Mouse (Mus musculus) hindlimb bud, embryonic 11.5 days (tissue): ENCODE measurements around the gene 2610008E11Rik.
"Not testable (repeated sequence)": the region's sequence is repeated elsewhere in the genome, so short reads cannot be mapped to it uniquely, and the experiment has no call there.

Source experiments
- DNase-seq: peaks from one replicate; pipeline ENCODE4 v3.0.0-alpha.2; 2012; ENCODE audit warnings: low read depth, low spot score; ENCODE audit errors: extremely low spot score

The 2610008E11Rik gene

DNA sequence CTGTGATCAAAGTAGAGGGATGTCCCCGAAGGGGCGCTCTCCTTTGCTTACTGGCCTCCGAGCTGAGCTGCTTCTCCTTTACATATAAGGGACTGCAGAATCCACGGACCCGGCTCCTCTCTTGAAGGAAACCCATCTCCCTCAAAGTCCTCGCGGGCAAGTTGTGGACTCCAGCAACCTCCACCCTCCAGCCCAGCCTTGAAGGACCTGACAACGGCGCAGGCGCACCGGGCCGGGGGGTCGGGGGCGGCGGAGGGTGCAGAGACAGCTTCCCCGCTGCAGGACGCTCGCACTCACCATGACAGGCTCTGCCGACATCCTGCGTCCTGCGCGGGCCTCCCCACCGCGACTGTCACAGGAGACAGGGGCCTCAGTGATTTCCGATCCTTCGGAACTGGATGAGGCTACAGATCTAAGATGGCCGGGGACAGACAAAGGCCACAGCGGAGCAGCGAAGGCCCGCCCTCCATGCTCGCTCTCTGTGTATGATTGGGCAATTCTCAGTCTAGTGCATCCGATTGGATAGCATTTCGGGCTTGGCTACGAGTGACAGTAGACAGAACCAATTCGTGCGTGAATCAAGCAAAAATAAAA is at the start of gene 2610008E11Rik:
Gene 2610008E11Rik (minus strand): TSS at position 440 of the 594 bp plus-strand sequence.
- DNase-seq: peak; percentile 92

DNA sequence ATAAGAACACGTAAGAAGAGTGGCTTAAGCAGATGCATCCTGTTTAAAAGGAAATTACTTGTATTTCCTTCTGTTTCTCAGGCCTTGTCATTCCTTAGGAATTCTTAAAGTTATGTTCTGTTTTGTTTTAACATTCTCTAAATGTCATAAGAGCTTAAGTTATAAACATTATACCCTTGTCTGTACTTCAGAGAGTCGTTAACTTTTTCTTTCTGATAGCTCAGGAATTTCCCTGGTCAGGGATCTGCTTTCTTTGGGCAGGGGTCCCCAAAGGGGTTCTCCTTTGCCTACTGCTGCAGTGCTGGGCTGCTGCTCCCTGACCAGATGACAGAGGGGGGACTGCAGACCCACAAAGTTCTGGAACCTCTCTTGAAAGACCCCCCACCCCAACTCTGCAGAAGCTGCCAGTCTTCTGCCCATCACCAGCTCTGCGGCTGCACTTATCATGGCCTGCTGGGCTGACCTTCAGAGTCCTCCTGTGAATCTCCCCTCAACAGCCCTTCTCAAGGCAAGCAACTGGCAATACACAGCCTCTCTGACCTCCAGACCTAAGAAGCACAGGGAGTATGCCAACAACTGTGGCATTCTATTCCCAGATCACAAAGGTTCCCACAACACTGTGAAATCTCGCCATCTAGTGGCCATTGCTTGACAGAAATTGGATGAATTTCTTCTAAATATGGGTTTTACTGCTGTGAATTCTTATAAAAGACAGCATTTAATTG is 18.9 kb upstream of the 2610008E11Rik start:
- DNase-seq: peak; percentile 71

DNA sequence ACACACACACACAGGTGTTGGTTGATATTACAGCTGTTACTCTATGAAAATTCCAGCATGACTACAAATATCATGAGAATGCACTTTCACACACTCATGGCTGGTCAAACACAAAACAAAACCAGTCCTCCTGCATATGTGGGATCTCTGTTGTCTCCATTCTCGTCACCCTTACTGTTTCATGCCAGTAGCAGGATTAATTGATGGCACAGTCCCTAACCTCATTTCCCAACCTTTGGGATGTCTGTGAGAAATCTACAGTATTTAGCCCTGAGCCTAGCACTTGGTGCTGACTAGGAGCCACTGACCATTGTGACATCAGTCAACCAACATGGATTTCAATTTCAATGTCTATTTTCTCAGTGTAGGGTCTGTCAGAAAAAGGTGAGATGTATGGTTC is 17.7 kb upstream of the 2610008E11Rik start:
- DNase-seq: no peak

DNA sequence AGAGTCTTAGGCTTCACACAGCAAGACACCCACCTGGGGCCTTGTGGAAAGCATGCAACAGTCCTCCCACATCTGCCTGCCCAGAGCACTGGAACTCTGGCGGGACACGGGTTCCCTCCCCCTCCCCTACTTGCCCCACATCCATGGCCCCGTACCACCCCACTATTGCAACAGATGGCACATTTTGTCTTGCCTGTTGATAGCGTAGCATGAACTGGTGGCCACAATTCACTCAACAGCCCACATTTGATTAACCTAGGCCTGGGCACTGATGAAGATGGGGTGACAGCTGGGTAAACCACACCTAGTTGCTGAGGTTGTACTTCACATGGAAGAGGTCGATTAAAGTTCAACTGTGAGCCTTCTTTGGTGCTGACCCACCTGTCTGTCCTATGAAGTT is 13.1 kb upstream of the 2610008E11Rik start:
- no peak for DNase-seq

DNA sequence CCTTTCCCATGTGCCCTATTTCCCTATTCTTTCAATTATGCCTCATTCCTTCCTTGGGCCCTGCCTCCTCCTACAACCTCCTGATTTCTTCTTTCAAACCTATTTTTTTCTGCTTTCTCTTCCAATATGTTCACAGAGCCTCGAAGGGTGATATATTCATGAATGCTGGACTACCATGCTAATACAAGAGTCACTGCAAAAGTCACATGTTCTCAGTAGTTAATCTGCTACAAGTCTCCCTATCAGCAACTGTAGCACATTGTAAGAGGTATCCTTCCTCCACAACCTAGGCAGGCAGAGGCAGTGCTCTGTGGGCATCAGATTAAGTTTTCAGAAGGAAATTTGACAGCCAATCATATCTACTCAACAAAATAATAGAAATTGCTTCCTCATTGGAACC is 11.8 kb upstream of the 2610008E11Rik start:
- DNase-seq: no peak

DNA sequence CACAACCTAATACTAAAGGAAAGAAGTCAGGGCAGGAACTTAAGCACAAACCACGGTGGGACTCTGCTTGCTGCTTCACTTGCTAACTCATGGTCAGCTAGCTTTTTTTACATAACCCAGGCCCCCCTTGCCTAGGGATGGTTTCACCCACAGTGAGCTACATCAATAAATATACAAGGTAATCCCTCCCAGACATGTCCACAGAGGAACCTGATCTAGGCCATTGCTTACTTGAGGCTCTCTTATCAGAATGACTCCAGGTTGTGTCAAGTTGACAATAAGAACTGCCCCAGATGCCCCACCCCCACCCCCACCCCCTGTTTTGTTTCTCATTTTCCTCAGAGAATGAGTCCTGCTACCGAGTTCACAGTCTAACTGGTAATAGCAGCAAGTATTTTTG is 10.1 kb upstream of the 2610008E11Rik start:
- DNase-seq: no peak

DNA sequence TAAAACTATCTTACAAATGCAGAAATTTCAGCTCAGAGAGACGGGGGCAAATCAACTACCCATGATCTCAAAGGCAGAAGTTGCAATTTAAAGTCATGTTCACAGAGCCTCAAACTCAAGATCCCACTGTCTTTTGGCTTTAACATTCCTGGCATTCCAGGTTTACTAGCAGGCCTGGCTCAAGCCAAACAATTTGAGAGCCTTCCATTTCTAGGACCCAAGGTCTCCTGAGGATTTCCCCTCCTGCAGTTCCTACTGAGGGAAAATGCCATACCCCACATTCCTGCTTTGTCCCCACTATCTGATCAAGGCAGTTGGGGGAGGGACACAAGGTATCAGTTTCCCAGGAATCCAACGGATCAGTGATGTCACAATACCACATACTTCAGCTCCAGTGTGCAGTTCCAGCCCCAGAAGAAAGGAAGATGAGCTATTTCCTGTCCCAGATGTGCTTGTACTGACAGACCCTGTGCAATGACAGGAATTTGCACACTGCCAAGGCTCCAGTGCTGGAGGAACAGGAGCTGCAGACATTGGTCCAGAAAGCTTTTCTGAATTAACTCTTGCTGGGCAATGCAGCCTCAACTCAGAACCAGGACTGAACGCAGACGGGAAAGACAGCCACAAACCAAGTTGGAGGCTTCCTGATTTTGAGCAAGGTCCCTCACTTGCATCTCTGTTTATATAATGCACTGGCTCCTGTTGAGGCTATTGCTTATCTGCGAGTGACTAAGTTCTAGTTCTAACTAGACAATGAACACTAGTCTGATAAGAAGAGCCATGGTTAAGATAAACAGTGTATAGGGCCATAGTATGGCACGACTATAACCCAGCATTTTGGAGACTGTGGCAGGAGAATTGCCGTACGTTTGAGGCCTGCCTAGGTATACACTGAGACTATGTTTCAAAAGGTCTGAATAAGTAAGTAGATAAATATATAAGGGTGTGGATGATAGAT is 9.2 kb upstream of the 2610008E11Rik start:
- no peak for DNase-seq

DNA sequence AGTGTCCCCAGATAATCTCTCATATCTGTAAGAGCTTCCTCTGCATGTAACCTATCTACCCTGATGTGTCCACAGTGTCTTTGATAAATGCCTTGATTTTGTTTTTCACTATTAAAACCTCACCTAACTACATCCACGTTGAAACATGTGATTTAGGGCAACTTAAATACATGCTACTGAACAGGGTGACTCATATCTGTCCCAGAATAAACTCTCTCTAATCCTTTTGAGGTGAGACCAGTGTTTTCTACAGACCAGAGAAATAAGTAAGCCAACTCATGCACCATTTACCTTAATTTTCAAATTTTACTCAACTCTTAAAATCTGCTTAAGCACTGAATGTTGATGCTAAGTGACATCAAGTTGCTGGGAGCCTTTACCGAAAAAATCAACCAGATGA is 694 bp downstream of the 2610008E11Rik start:
- peak; percentile 30 for DNase-seq

DNA sequence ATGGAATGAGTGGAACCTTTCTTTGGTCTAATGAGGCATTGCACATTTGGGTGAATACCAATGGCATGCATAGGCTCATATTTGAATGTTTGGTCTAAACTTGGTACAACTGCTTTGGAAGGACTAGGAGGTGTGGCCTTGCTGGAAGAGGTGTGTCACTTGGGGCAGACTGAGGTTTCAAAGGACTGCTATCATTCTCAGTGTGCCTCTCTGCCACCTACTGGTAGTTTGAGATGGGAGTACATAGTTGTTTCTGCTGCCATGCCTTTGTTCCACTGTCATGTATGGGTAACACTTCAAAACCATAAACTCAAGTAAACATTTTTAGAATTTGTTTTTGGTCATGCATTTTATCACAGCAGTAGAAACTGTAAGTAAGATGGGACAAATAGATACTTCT is 5.7 kb downstream of the 2610008E11Rik start:
- no peak for DNase-seq

DNA sequence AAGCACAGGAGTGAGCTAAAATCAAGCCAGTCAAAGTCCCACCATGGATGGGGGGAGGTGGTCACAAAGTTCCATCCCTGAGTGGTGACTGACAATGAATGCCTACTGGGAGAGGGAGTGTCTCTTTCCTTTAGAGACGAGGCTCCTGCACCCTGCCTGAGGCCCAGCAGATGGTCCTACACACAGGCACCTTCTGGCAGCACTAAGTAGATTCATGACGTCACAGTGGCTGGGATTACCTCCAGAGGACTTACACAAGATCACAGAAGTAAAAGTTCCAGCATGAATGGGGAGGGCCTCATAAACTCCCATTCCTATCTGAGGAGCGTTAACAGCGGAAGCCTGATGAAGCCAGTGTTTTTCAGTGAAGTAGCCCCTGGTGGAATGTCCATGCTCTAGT is 8.4 kb downstream of the 2610008E11Rik start:
- DNase-seq: no peak

DNA sequence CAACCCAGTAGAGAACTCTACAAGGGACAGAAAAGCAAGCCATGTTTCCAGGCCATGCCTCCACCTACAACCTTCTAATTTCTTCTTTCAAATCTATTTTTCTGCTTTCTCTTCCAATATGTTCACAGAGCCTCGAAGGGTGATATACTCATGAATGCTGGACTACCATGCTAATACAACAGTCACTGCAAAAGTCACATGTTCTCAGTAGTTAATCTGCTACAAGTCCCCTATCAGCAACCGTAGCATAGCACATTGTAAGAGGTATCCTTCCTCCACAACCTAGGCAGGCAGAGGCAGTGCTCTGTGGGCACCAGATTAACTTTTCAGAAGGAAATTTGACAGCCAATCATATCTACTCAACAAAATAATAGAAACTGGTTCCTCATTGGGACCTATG is 10.8 kb downstream of the 2610008E11Rik start:
- DNase-seq: no peak

DNA sequence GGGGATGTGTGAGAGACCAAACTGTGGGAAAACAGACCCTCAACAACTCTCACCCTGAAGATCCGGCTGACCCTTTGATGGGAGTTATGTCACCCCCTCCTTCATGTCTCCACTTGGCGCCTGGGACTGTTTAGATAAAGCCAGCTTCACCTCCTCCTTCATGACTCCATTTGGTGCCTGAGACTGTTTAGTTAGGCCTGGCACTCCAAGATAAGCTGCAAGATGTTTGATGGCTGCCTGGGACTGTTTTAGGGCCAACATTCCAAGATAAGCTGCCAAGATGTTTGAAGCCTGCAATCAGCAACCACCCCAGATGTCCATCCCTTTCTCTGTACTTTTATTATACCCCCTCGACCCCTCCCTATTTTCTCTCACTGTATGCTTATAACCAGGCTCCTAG is 40.0 kb downstream of the 2610008E11Rik start:
- DNase-seq: not testable (repeated sequence)

DNA sequence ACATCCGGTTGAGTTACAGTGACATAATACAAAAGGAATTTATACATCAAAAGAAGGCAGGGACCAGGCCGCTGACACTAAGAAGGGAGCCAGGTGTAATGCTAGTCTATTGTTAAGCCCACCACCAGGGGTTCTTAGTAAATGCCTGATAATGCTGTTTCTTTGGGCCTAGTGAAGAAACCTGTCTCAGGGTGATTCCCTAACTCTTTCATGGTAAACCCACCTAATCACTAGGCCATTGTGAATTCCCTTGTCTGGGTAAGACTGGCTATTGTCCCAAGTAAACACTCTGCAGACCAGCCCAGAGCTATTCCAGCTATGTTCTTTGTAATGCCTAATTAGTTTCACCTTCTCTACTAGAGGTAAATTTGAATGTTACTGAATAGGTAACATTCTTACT is 54.9 kb downstream of the 2610008E11Rik start:
- DNase-seq: not testable (repeated sequence)

DNA sequence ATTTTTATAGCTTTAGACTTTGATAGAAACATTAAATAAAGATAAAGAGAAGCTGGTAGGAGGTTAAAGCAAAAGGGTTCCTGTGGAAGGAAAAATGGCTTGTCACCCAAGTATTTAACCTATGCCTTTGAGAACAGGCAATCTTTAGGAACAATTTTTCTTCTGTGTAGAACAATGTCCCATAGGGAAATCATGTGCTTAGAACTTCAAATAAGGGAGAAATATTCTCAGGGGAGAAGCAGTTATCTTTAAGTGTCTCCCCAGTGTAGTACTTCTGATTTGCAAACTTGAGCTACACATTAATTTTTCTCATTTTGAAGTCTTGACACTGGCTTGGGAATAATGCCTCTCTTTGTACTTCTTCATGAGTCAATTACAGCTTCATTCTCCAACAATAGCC is 69.0 kb downstream of the 2610008E11Rik start, which contains the start of gene Olfr57:
Gene Olfr57 (plus strand): TSS at position 301 of the 400 bp plus-strand sequence.
- no peak for DNase-seq
